Mouse (Mus musculus): ENCODE data around the gene Hcn2. TPM values are rescaled to one million over a fixed set of nuclear protein-coding genes. Genes with fewer than 3 reads are reported as not detected.
A peak's percentile ranks its signal among the peaks of the same experiment; 100 is the strongest.

The Hcn2 gene
- total and polyA plus RNA-seq, 2 experiments from 2014 or later: 5.5 to 92.6 TPM

DNA sequence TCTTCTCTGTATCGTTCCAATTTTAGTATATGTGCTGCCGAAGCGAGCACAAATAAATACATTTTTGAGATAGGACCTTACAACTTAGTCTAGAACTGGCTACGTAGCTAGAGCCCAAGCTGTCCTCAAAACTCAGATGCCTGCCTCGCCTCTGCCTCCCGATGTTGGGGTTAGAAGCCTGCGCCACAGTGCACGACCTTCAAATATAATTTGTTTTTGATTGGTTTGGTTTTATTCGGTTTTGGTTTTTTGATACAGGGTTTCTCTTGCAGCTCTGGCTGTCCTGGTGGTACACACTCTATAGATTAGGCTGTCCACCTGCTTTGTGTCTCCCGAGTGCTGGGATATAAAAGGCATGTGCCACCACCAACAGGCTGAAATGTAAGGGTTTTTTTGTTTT, 12.9 kb upstream of the Hcn2 start:
- H3K27ac ChIP-seq: peak overlapping the region; percentile 60; the same call in 1 of the 2 replicates
- 70% methylated on average over 10 of the region's 10 CpGs for WGBS
- no peaks in the 10 kb centered on the region for H3K9me3 ChIP-seq (ENCODE audit: low read length)
- H3K4me1 ChIP-seq (ENCODE audit: insufficient read depth, low read length): peaks cover 23% of the 10 kb centered on the region
- H3K36me3 ChIP-seq (ENCODE audit: insufficient read depth, low read length): no peaks in the 10 kb centered on the region
- H3K9ac ChIP-seq (replicated peaks; ENCODE audit: low read length): no peak overlapping the region; the same call in 1 of the 2 replicates
- H3K4me2 ChIP-seq (ENCODE audit: low read depth, low read length): peak overlapping the region; percentile 91; the same call in 1 of the 2 replicates
- no peak for DNase-seq (ENCODE audit: low spot score)
- H3K4me3 ChIP-seq (ENCODE audit: low read length): peak overlapping the region; percentile 69
- no peak for TF ChIP-seq CTCF (IDR thresholded peaks at IDR 0.05; ENCODE audit: low read depth)
- no peak for ATAC-seq
- H3K27me3 ChIP-seq (ENCODE audit: insufficient read depth, low read length): no peaks in the 10 kb centered on the region

GRCm38 (mm10) chr10:79704065-79704969, 12.1 kb upstream of the Hcn2 start, which contains the start of gene Bsg:
TSS of gene Bsg (plus strand) at chr10:79704491.
- H3K4me1 ChIP-seq (ENCODE audit: insufficient read depth, low read length): peaks cover 23% of the 10 kb centered on the region
- under 1% methylated on average over 59 of the region's 65 CpGs for WGBS
- DNase-seq (ENCODE audit: low spot score) (peak; percentile 100), ATAC-seq (peak; percentile 94)
- H3K27me3 ChIP-seq (ENCODE audit: insufficient read depth, low read length): no peaks in the 10 kb centered on the region
- H3K4me3 ChIP-seq (ENCODE audit: low read length): peak within 1 kb of the TSS; percentile 69
- peak within 1 kb of the TSS; percentile 84 for H3K27ac ChIP-seq
- no peaks in the 10 kb centered on the region for H3K36me3 ChIP-seq (ENCODE audit: insufficient read depth, low read length)
- H3K9me3 ChIP-seq (ENCODE audit: low read length): no peaks in the 10 kb centered on the region
- TF ChIP-seq CTCF (IDR thresholded peaks at IDR 0.05; ENCODE audit: low read depth): peak; percentile 73
- peak within 1 kb of the TSS; percentile 91 for H3K4me2 ChIP-seq (ENCODE audit: low read depth, low read length)
- H3K9ac ChIP-seq (replicated peaks; ENCODE audit: low read length): peak within 1 kb of the TSS; percentile 91

DNA sequence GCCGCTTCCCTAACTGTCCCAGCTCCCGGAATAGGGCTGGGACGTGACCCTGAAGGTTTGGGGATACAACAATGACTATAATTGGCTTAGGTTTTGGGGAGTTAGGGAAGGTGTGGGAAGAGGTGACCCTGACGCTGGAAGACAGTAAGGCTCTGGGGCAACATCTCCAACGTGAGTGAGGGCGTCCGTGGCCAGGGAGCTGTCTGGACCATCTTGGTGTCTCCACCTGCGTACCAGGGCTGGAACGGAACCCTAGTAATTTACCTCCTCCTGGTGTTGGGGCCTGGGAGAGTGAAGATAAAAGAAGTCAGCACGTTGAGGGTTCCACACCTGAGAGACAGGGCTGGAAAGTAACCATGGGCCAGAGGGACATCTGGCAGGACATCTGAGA, 11.5 kb upstream of the Hcn2 start:
- Histone ChIP-seq H3K4me2 (ENCODE audit: low read depth, low read length) (peak overlapping the region; percentile 91), H3K4me3 (ENCODE audit: low read length) (peak overlapping the region; percentile 69), H3K4me1 (ENCODE audit: insufficient read depth, low read length) (peaks cover 23% of the 10 kb centered on the region), H3K27ac (peak overlapping the region; percentile 84), H3K9me3 (ENCODE audit: low read length) (no peaks in the 10 kb centered on the region), H3K36me3 (ENCODE audit: insufficient read depth, low read length) (peaks cover 5% of the 10 kb centered on the region), H3K9ac (replicated peaks; ENCODE audit: low read length) (peak overlapping the region; percentile 91), H3K27me3 (ENCODE audit: insufficient read depth, low read length) (no peaks in the 10 kb centered on the region)
- TF ChIP-seq CTCF (IDR thresholded peaks at IDR 0.05; ENCODE audit: low read depth): no peak
- no peak for DNase-seq (ENCODE audit: low spot score)
- no peak for ATAC-seq
- 7% methylated on average over 10 of the region's 10 CpGs for WGBS

DNA sequence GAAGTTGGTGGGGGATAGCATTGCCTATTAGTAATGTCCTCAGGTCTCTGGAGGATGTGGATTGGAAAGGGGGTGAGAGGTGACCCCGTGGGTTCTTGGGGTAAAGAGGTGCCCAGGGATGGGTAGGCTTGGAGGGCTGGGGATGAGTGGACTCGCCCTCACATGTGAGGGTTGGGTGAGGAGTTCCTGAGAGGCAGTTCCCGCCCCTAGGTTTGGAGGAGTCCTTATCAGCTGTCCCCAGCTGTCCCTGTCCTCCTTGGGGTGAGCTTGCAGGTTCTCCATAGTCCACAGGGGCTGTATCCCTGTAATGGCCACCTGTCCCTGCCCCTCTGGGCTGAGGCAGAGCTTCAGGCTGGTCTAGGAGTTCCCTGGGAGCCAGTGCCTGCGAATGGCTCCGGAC, 10.5 kb upstream of the Hcn2 start:
- Histone ChIP-seq H3K27me3 (ENCODE audit: insufficient read depth, low read length) (no peaks in the 10 kb centered on the region), H3K36me3 (ENCODE audit: insufficient read depth, low read length) (peaks cover 15% of the 10 kb centered on the region), H3K9ac (replicated peaks; ENCODE audit: low read length) (peak overlapping the region; percentile 91; the same call in 1 of the 2 replicates), H3K4me1 (ENCODE audit: insufficient read depth, low read length) (peaks cover 23% of the 10 kb centered on the region), H3K9me3 (ENCODE audit: low read length) (no peaks in the 10 kb centered on the region), H3K4me3 (ENCODE audit: low read length) (peak overlapping the region; percentile 69), H3K4me2 (ENCODE audit: low read depth, low read length) (peak overlapping the region; percentile 91), H3K27ac (peak overlapping the region; percentile 45)
- DNase-seq (ENCODE audit: low spot score): no peak
- no peak for ATAC-seq
- WGBS: 86% methylated on average over 5 of the region's 5 CpGs
- TF ChIP-seq CTCF (IDR thresholded peaks at IDR 0.05; ENCODE audit: low read depth): no peak

- peak overlapping the region; percentile 69 for H3K4me3 ChIP-seq (ENCODE audit: low read length)
- peaks cover 21% of the 10 kb centered on the region for H3K36me3 ChIP-seq (ENCODE audit: insufficient read depth, low read length)
- H3K9me3 ChIP-seq (ENCODE audit: low read length): no peaks in the 10 kb centered on the region
- ATAC-seq (no peak), DNase-seq (ENCODE audit: low spot score) (no peak)
- TF ChIP-seq CTCF (IDR thresholded peaks at IDR 0.05; ENCODE audit: low read depth): no peak
- 66% methylated on average over 5 of the region's 5 CpGs for WGBS
- H3K27ac ChIP-seq: peak overlapping the region; percentile 45
- H3K4me2 ChIP-seq (ENCODE audit: low read depth, low read length): peak overlapping the region; percentile 91
- H3K4me1 ChIP-seq (ENCODE audit: insufficient read depth, low read length): peaks cover 23% of the 10 kb centered on the region
- no peaks in the 10 kb centered on the region for H3K27me3 ChIP-seq (ENCODE audit: insufficient read depth, low read length)
- H3K9ac ChIP-seq (replicated peaks; ENCODE audit: low read length): peak overlapping the region; percentile 91; the same call in 1 of the 2 replicates
Measured at GRCm38 (mm10) chr10:79706406-79707094, 9.9 kb upstream of the Hcn2 start.

DNA sequence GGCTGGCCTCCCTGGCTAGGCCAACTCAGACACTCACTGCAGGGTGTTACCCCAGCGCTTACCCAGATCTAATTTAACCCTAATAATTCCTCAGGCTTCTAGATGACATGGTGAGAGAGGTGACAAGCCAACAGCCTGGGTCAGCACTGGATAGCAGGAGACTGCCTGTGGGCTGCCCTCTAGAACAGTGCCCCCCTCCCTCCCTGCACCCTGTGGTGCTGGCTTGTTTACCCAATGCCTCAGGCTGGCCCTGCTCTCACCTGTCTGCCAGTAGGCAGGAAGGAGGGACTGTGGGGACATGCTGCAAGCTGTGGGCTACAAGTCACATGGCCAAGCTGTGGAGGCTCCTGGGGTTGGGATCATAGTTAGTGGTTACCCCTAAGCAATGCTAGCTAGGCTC, 9.3 kb upstream of the Hcn2 start:
- H3K27me3 ChIP-seq (ENCODE audit: insufficient read depth, low read length): no peaks in the 10 kb centered on the region
- no peaks in the 10 kb centered on the region for H3K9me3 ChIP-seq (ENCODE audit: low read length)
- DNase-seq (ENCODE audit: low spot score) (no peak), ATAC-seq (no peak)
- peak overlapping the region; percentile 10; the same call in 1 of the 2 replicates for H3K4me3 ChIP-seq (ENCODE audit: low read length)
- peak overlapping the region; percentile 17; the same call in 1 of the 2 replicates for H3K9ac ChIP-seq (replicated peaks; ENCODE audit: low read length)
- H3K27ac ChIP-seq: no peak overlapping the region
- TF ChIP-seq CTCF (IDR thresholded peaks at IDR 0.05; ENCODE audit: low read depth): no peak
- H3K4me2 ChIP-seq (ENCODE audit: low read depth, low read length): peak overlapping the region; percentile 91
- H3K4me1 ChIP-seq (ENCODE audit: insufficient read depth, low read length): peaks cover 23% of the 10 kb centered on the region
- peaks cover 27% of the 10 kb centered on the region for H3K36me3 ChIP-seq (ENCODE audit: insufficient read depth, low read length)
- 73% methylated on average over 1 of the region's 1 CpGs for WGBS
